Mouse (Mus musculus): ENCODE results near the gene Mapt. TPM values are rescaled to one million over a fixed set of nuclear protein-coding genes. Genes with fewer than 3 reads are reported as not detected.
A peak's percentile ranks its signal among the peaks of the same experiment; 100 is the strongest.

Mapt gene
- polyA plus RNA-seq, 1 experiment from 2014 or later = 1,219 TPM

DNA sequence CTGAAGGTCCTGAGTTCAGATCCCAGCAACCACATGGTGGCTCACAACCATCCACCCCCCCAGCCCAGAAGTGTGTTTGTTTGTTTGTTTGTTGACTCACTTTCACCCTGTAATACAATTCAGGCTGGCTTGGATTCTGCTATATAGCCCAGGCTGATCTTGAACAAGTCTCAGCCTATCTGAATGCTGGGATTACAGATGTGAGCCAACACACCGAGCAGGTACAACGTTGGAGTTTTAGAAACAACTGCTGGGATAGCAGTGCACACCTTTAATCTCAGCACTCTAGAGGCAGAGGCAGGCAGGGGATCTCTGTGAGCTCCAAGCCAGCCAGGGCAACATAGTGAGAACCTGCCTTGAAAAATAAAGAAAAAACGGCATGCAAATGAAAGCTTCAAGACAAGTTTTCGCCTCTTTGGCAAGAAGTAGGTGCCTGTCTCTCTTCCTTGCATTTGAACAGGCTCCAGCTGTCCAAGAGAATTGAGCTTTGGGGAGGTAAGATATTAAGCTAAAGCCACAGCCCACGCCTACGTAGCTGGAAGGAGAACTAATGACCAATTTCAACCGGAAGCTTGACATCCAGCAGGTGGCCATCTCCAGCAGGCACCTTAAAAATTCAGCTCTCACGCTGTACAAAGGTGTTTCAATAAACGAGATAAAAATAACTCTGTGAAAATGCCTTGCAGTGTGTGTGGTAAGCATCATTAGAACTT, 968 bp upstream of the Mapt start:
- Histone ChIP-seq H3K9me3 (ENCODE audit: control insufficient read depth, low read length) (no peaks in the 10 kb centered on the region), H3K27ac (ENCODE audit: low read depth, low read length) (peak overlapping the region; percentile 97), H3K9ac (ENCODE audit: low read depth, low read length) (peak overlapping the region; percentile 43; the same call in 1 of the 2 replicates), H3K4me1 (ENCODE audit: control insufficient read depth, insufficient read depth, low read depth, low read length) (peaks cover 11% of the 10 kb centered on the region), H3K4me3 (ENCODE audit: low read length) (peak overlapping the region; percentile 62), H3K36me3 (ENCODE audit: control insufficient read depth, insufficient read depth, low read length) (no peaks in the 10 kb centered on the region), H3K4me2 (ENCODE audit: low read length) (peak overlapping the region; percentile 64), H3K27me3 (replicated peaks; ENCODE audit: control insufficient read depth, insufficient read depth, low read length) (no peaks in the 10 kb centered on the region)
- no peak for ATAC-seq
- WGBS = 13% methylated on average over 9 of the region's 9 CpGs

DNA sequence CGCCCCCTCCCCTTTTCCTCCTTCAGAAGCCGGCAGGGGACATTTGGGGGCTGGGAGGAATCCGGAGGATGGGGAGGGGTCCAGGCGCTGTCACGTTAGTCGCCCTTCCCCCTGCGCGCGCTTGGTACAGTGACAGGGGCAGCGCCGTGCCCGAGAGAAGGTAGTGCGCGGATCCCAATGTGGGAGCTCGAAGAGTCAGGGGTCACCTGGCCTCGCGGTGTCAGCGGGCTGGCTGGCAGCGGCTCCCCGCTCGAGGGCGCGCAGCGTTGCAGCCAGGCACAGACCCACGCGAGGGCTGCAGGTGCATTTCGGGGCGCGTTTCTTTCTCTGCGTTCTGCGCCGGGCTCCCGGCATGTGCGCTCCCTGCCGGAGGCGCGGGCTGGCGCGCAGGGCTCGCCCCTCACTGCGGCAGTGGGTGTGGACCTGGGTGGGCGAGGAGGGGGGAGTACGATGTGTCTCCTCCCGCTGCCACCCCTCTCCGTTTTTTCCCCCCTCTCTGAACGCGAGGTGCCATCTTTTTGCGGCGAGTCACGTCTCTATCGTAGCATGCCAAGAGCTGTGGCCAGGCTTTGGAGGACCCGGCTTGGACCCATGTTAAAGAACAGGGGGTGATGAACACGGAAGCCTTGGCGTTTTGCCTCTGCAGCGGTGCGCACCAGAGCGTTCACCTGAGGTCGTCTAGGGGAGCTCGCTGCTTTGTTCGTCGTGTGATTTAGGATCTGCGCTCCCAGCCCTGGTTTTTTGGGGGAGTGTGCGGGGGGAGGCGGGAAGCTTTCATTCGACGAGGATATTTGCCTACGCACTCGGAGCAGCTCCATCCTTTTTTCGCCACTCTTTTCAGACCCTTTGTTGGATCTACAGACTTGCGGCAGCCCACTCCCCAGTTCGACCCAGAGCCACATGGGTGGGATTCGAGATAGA, 1.2 kb downstream of the Mapt start:
- Histone ChIP-seq H3K36me3 (ENCODE audit: control insufficient read depth, insufficient read depth, low read length) (no peaks in the 10 kb centered on the region), H3K4me2 (ENCODE audit: low read length) (peak overlapping the region; percentile 64), H3K27me3 (replicated peaks; ENCODE audit: control insufficient read depth, insufficient read depth, low read length) (no peaks in the 10 kb centered on the region), H3K9me3 (ENCODE audit: control insufficient read depth, low read length) (no peaks in the 10 kb centered on the region), H3K4me3 (ENCODE audit: low read length) (peak overlapping the region; percentile 62), H3K4me1 (ENCODE audit: control insufficient read depth, insufficient read depth, low read depth, low read length) (peaks cover 29% of the 10 kb centered on the region), H3K9ac (ENCODE audit: low read depth, low read length) (peak overlapping the region; percentile 92), H3K27ac (ENCODE audit: low read depth, low read length) (peak overlapping the region; percentile 97)
- WGBS = 1% methylated on average over 56 of the region's 72 CpGs
- ATAC-seq = peak; percentile 63

DNA sequence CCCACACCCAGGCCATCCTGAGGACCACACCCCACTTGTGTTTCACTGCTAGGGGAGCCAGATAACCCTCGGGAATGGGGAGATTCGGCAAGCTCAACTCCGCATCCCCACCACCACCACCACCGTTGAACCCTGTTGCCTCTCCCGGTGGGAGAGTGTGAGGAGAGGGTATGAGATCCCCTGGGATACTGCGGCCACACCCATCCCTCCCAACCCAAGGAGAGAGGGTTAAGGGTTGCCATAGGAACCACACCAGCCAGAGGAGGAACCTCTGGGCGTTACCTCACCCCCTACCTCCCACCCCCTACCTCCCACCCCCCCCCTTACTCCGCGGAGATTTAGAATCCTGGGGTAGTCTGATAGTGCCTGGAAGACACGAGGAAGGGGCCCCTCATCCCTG, 1.9 kb downstream of the Mapt start:
- H3K4me1 ChIP-seq (ENCODE audit: control insufficient read depth, insufficient read depth, low read depth, low read length) = peaks cover 36% of the 10 kb centered on the region
- peak overlapping the region; percentile 97 for H3K27ac ChIP-seq (ENCODE audit: low read depth, low read length)
- H3K4me2 ChIP-seq (ENCODE audit: low read length) = peak overlapping the region; percentile 64
- WGBS = 0% methylated on average over 8 of the region's 10 CpGs
- peak overlapping the region; percentile 92 for H3K9ac ChIP-seq (ENCODE audit: low read depth, low read length)
- H3K4me3 ChIP-seq (ENCODE audit: low read length) = peak overlapping the region; percentile 62
- H3K9me3 ChIP-seq (ENCODE audit: control insufficient read depth, low read length) = no peaks in the 10 kb centered on the region
- H3K27me3 ChIP-seq (replicated peaks; ENCODE audit: control insufficient read depth, insufficient read depth, low read length) = no peaks in the 10 kb centered on the region
- no peaks in the 10 kb centered on the region for H3K36me3 ChIP-seq (ENCODE audit: control insufficient read depth, insufficient read depth, low read length)
- ATAC-seq = no peak

DNA sequence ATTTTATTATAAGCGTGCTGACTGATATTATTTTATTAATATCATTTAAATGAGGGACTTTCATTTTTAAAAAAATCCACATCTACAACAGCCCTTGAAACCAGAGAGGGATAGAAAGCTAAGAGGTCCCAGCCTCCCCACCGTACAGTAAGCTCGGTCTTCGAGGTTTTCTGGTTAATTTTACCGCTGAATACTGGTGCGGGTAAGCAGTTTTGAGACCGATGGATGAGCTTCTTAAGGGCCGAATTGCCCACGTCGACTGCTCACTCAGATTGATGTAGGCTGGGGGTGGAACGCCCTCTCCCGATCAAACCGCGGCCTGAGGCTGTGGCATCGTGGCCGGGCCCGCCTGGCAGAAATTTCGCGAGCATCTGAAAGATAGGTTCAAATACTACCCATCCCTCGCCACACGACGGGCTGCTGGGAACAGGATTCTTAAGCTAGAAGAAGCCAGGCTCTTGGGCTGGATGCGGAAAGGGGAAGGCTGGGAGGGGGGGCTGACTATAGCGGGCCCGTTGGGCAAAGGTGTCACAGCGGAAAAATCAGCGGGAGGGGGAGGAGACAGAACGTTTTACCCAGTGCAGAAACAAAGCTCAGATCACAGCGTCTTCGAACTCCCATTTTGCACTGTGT, 2.5 kb downstream of the Mapt start:
- peaks cover 40% of the 10 kb centered on the region for H3K4me1 ChIP-seq (ENCODE audit: control insufficient read depth, insufficient read depth, low read depth, low read length)
- no peaks in the 10 kb centered on the region for H3K27me3 ChIP-seq (replicated peaks; ENCODE audit: control insufficient read depth, insufficient read depth, low read length)
- H3K36me3 ChIP-seq (ENCODE audit: control insufficient read depth, insufficient read depth, low read length) = no peaks in the 10 kb centered on the region
- H3K27ac ChIP-seq (ENCODE audit: low read depth, low read length) = peak overlapping the region; percentile 97
- WGBS = 2% methylated on average over 30 of the region's 30 CpGs
- peak overlapping the region; percentile 64 for H3K4me2 ChIP-seq (ENCODE audit: low read length)
- peak overlapping the region; percentile 92 for H3K9ac ChIP-seq (ENCODE audit: low read depth, low read length)
- no peaks in the 10 kb centered on the region for H3K9me3 ChIP-seq (ENCODE audit: control insufficient read depth, low read length)
- no peak for ATAC-seq
- H3K4me3 ChIP-seq (ENCODE audit: low read length) = peak overlapping the region; percentile 62

DNA sequence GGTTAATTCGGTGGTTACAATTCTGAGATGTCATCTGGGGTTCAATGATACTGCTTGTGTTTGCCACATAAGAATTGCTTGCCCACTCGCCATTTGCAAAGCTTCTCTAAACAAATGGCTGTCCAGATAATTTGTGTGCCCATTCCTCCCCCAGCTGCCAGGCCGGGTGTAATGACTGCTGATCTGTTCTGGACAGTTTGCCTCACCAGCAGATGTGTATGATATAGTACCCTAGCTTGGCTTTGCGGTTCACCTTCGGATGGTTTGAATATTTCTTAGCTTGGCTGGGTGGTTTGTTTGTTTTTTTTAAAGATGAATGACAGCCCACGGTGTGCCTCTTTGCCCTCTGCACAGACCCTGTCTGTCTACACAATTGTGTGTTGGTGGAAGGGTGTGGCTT, 3.5 kb downstream of the Mapt start:
- no peak for ATAC-seq
- H3K4me3 ChIP-seq (ENCODE audit: low read length) = peak overlapping the region; percentile 62
- H3K27ac ChIP-seq (ENCODE audit: low read depth, low read length) = no peak overlapping the region
- H3K9ac ChIP-seq (ENCODE audit: low read depth, low read length) = peak overlapping the region; percentile 92
- H3K4me1 ChIP-seq (ENCODE audit: control insufficient read depth, insufficient read depth, low read depth, low read length) = peaks cover 40% of the 10 kb centered on the region
- H3K4me2 ChIP-seq (ENCODE audit: low read length) = peak overlapping the region; percentile 64
- 26% methylated on average over 6 of the region's 6 CpGs for WGBS
- no peaks in the 10 kb centered on the region for H3K36me3 ChIP-seq (ENCODE audit: control insufficient read depth, insufficient read depth, low read length)
- no peaks in the 10 kb centered on the region for H3K27me3 ChIP-seq (replicated peaks; ENCODE audit: control insufficient read depth, insufficient read depth, low read length)
- no peaks in the 10 kb centered on the region for H3K9me3 ChIP-seq (ENCODE audit: control insufficient read depth, low read length)

DNA sequence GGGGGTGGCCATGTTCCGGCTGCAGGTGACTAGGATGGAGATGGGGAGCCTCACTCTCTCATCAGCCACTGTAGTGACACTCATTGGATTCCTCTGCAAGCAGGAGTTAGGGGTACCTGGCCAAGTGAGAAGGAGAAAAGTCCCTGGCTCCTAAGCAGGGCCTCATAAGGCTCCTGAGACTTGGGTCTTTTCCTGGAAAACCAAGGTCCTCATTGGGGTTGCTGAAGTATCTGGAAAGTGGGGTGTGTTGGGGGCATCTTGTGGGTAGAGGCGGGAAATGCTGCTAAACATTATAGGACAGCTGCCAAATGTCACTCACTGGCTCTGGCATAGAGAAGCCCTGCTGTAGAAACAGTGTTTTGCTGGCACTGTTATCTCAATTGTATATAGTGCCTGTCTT, 4.7 kb downstream of the Mapt start:
- no peaks in the 10 kb centered on the region for H3K27me3 ChIP-seq (replicated peaks; ENCODE audit: control insufficient read depth, insufficient read depth, low read length)
- H3K36me3 ChIP-seq (ENCODE audit: control insufficient read depth, insufficient read depth, low read length) = no peaks in the 10 kb centered on the region
- peak overlapping the region; percentile 64 for H3K4me2 ChIP-seq (ENCODE audit: low read length)
- WGBS = 73% methylated on average over 2 of the region's 2 CpGs
- peak overlapping the region; percentile 62; the same call in 1 of the 2 replicates for H3K4me3 ChIP-seq (ENCODE audit: low read length)
- peaks cover 35% of the 10 kb centered on the region for H3K4me1 ChIP-seq (ENCODE audit: control insufficient read depth, insufficient read depth, low read depth, low read length)
- H3K27ac ChIP-seq (ENCODE audit: low read depth, low read length) = no peak overlapping the region
- no peaks in the 10 kb centered on the region for H3K9me3 ChIP-seq (ENCODE audit: control insufficient read depth, low read length)
- no peak for ATAC-seq
- no peak overlapping the region for H3K9ac ChIP-seq (ENCODE audit: low read depth, low read length)

DNA sequence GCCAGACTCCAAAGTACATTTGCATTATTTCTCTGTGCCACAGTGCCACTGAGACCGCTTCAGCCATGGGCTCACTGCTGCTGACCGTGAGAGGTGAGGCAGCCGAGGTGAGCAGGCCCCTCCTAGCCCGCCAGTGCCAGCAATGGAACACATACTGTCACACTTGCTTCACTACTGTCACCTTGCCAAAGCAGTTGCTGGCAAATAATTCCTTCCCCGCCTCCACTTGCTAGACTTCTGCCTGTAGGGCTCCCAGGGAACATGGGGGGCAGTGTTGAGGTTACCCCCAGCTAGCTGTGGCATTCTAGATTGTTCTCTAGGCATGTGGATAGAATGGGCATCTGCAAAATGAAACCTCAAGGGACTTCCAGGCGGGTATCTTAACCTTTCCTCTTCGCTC, 6.0 kb downstream of the Mapt start:
- peaks cover 35% of the 10 kb centered on the region for H3K4me1 ChIP-seq (ENCODE audit: control insufficient read depth, insufficient read depth, low read depth, low read length)
- H3K4me2 ChIP-seq (ENCODE audit: low read length) = peak overlapping the region; percentile 14; the same call in 1 of the 2 replicates
- H3K9me3 ChIP-seq (ENCODE audit: control insufficient read depth, low read length) = no peaks in the 10 kb centered on the region
- H3K27me3 ChIP-seq (replicated peaks; ENCODE audit: control insufficient read depth, insufficient read depth, low read length) = no peaks in the 10 kb centered on the region
- no peak for ATAC-seq
- no peaks in the 10 kb centered on the region for H3K36me3 ChIP-seq (ENCODE audit: control insufficient read depth, insufficient read depth, low read length)
- no peak overlapping the region for H3K4me3 ChIP-seq (ENCODE audit: low read length)
- 45% methylated on average over 7 of the region's 7 CpGs for WGBS
- H3K9ac ChIP-seq (ENCODE audit: low read depth, low read length) = no peak overlapping the region
- H3K27ac ChIP-seq (ENCODE audit: low read depth, low read length) = no peak overlapping the region

DNA sequence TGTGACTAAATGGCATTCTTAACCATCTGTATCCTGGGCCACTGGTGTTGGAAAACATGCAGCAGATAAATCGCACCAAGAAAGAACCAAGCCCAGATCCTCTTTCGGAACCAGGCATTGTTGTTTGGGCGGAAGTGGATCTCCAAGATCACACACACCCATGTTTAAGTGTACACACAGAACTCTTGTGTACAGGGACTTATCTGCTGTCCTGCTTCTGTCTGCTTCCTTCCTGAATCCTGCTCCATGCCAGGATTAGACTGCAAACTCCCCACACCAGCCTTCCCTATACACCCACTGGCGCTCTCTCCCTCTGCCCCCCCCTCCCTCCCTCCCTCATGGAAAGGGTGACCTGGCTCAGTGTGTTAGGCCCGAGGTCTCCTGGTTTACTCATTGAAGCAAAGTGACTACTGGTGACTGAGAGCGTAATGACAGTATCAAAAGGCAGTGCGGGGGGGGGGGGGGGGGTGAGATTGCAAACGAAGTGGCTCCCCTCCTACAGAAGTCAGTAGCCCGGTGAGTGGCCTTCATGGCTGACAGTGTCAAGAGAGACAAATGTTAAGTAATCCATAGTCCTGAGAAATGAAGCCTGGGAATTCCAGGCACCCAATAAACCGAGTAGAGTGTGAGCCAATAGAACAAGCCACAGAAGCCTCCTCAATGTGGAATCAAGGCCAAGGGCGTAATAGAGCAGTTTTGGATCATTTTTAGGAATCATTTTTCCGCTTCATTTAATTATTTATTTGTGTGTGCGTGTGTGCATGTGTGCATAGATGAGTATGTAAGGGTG, 7.0 kb downstream of the Mapt start:
- Histone ChIP-seq H3K27me3 (replicated peaks; ENCODE audit: control insufficient read depth, insufficient read depth, low read length) (no peaks in the 10 kb centered on the region), H3K4me1 (ENCODE audit: control insufficient read depth, insufficient read depth, low read depth, low read length) (peaks cover 35% of the 10 kb centered on the region), H3K27ac (ENCODE audit: low read depth, low read length) (no peak overlapping the region), H3K4me2 (ENCODE audit: low read length) (no peak overlapping the region), H3K9ac (ENCODE audit: low read depth, low read length) (no peak overlapping the region), H3K4me3 (ENCODE audit: low read length) (no peak overlapping the region), H3K9me3 (ENCODE audit: control insufficient read depth, low read length) (no peaks in the 10 kb centered on the region), H3K36me3 (ENCODE audit: control insufficient read depth, insufficient read depth, low read length) (no peaks in the 10 kb centered on the region)
- no peak for ATAC-seq
- WGBS = 65% methylated on average over 13 of the region's 13 CpGs

Measured in hindbrain, embryonic 16.5 days (tissue).